8 mouse cellular contexts compared by ENCODE assay signal in genomic region chr17:56584257-56585130, GRCm38 (mm10). TPM values are rescaled to one million over a fixed set of nuclear protein-coding genes. Genes with fewer than 3 reads are reported as not detected.
A peak's percentile ranks its signal among the peaks of the same experiment; 100 is the strongest.
DNase-seq lines count a peak whose midpoint lies in the region; ATAC-seq lines count a peak whose summit lies in the region.

Gene Safb2, minus strand, starts transcription at chr17:56584585.
Gene Safb, plus strand, starts transcription at chr17:56584825.

- peaks cover 35% of the 10 kb centered on the region for H3K4me1 ChIP-seq in heart, embryonic 10.5 days
- peaks cover 50% of the 10 kb centered on the region for H3K4me1 ChIP-seq in kidney, embryonic 15.5 days

- DNase-seq in B cell, adult 2 months = peak; percentile 98 to 99
- peak; percentile 100 for DNase-seq in brain, adult 2 months (ENCODE audit: low read depth, low spot score)
- peak; percentile 99 for DNase-seq in heart, embryonic 10.5 days (ENCODE audit: low spot score)
- DNase-seq in liver = peak; percentile 98
- DNase-seq in spleen, postnatal 4 days (ENCODE audit: low spot score in 2 of 2) = peak; percentile 99

- peak; percentile 81 for ATAC-seq in erythroblast, adult 5-6 weeks (replicated peaks; ENCODE audit: low FRiP score, poor library complexity, severe bottlenecking)
- ATAC-seq in kidney, embryonic 15.5 days (replicated peaks; ENCODE audit: low FRiP score) = peak; percentile 97
- peak; percentile 79 for ATAC-seq in monocyte, adult 5-6 weeks (replicated peaks; ENCODE audit: insufficient number of reproducible peaks, low FRiP score, low TSS enrichment, poor library complexity, severe bottlenecking)

- H3K36me3 ChIP-seq in heart, embryonic 10.5 days = peaks cover 69% of the 10 kb centered on the region
- H3K36me3 ChIP-seq in kidney, embryonic 15.5 days = peaks cover 68% of the 10 kb centered on the region

- H3K27ac ChIP-seq in heart, embryonic 10.5 days = peak within 1 kb of the TSS; percentile 92
- H3K27ac ChIP-seq in kidney, embryonic 15.5 days = peak within 1 kb of the TSS; percentile 97

- H3K9ac ChIP-seq in kidney, embryonic 15.5 days = peak within 1 kb of the TSS; percentile 93

- no peaks in the 10 kb centered on the region for H3K27me3 ChIP-seq in heart, embryonic 10.5 days (ENCODE audit: insufficient read depth, poor library complexity, severe bottlenecking)
- no peaks in the 10 kb centered on the region for H3K27me3 ChIP-seq in kidney, embryonic 15.5 days

- H3K4me2 ChIP-seq in kidney, embryonic 15.5 days = peak within 1 kb of the TSS; percentile 80

- peak within 1 kb of the TSS; percentile 90 for H3K4me3 ChIP-seq in heart, embryonic 10.5 days
- peak within 1 kb of the TSS; percentile 82 for H3K4me3 ChIP-seq in kidney, embryonic 15.5 days (replicated peaks)

- H3K9me3 ChIP-seq in heart, embryonic 10.5 days = no peaks in the 10 kb centered on the region
- no peaks in the 10 kb centered on the region for H3K9me3 ChIP-seq in kidney, embryonic 15.5 days (replicated peaks)

- WGBS in heart, embryonic 10.5 days = under 1% methylated on average over 86 of the region's 101 CpGs
- WGBS in kidney, embryonic 15.5 days = under 1% methylated on average over 94 of the region's 101 CpGs

RNA-seq across cellular contexts. Expression of gene Safb2, which starts in this region (rescaled TPM):
- total RNA-seq in erythroblast, adult 5-6 weeks (2015; ENCODE audit: low replicate concordance) = 71.9 and 87.0 TPM in 2 replicates
- total RNA-seq in erythroblast, adult 5-6 weeks (2017; ENCODE audit: low replicate concordance) = 316 and 354 TPM in 2 replicates
- 61.3 and 81.0 TPM in 2 replicates for polyA plus RNA-seq in heart, embryonic 10.5 days (2016; fragmentation: Nextera tagmentation; extraction: Ambion mirVana)
- polyA plus RNA-seq in kidney, embryonic 15.5 days (2015; fragmentation: Nextera tagmentation; extraction: Ambion mirVana) = 89.5 and 92.4 TPM in 2 replicates
- total RNA-seq in monocyte, adult 5-6 weeks (2017) = 191 to 318 TPM (median 246 TPM) in 3 replicates

RNA-seq across cellular contexts. Expression of gene Safb, which starts in this region (rescaled TPM):
- total RNA-seq in erythroblast, adult 5-6 weeks (2015; ENCODE audit: low replicate concordance) = 36.9 and 61.2 TPM in 2 replicates
- total RNA-seq in erythroblast, adult 5-6 weeks (2017; ENCODE audit: low replicate concordance) = 116 and 186 TPM in 2 replicates
- 106 and 128 TPM in 2 replicates for polyA plus RNA-seq in heart, embryonic 10.5 days (2016; fragmentation: Nextera tagmentation; extraction: Ambion mirVana)
- 109 and 125 TPM in 2 replicates for polyA plus RNA-seq in kidney, embryonic 15.5 days (2015; fragmentation: Nextera tagmentation; extraction: Ambion mirVana)
- 126 to 218 TPM (median 173 TPM) in 3 replicates for total RNA-seq in monocyte, adult 5-6 weeks (2017)

Comparison
In these comparisons a context has a peak if more than half of its experiments do, and no peak if none do; other contexts are left out.
1. Peak in every context shown above with its lines: DNase-seq, ATAC-seq, H3K4me3 ChIP-seq and H3K27ac ChIP-seq.